Mouse (Mus musculus) frontal cortex, postnatal 25 days (tissue): ENCODE data around the gene Vmn1r132.
"Not testable (repeated sequence)": the region's sequence is repeated elsewhere in the genome, so short reads cannot be mapped to it uniquely, and the experiment has no call there.

Experiments
- DNase-seq, 2 experiments: peaks; one replicate each; pipeline ENCODE4 v3.0.0; 2022; ENCODE audit warnings: low spot score in 2 of 2

Vmn1r132 gene

GRCm38 (mm10) chr7:21613792-21614191, at the start of gene Vmn1r132:
Gene Vmn1r132 (plus strand): TSS chr7:21614092.
- DNase-seq: not testable (repeated sequence)
